ENCODE assay signal across 11 mouse cellular contexts in genomic region chr16:50689525-50689924, GRCm38 (mm10).
A peak's percentile ranks its signal among the peaks of the same experiment; 100 is the strongest.
DNase-seq lines count a peak whose midpoint lies in the region; ATAC-seq lines count a peak whose summit lies in the region.
"Had no signal": no experiment of that assay in that cellular context is flagged by ENCODE, and none has a peak within 500 bp of the region (broad histone marks: within the 10 kb centered on the region; RNA-seq: fewer than 3 reads in every experiment).

No protein-coding gene starts in this region.

- no peak overlapping the region for H3K27ac ChIP-seq in heart, embryonic 12.5 days (ENCODE audit: poor library complexity, severe bottlenecking)
- no peak overlapping the region for H3K27ac ChIP-seq in lung, embryonic 15.5 days
- no peak overlapping the region for H3K27ac ChIP-seq in brown adipose tissue, adult 24 weeks (replicated peaks; ENCODE audit: low read depth, low read length)

- WGBS in heart, embryonic 12.5 days = 48% methylated on average over 10 of the region's 10 CpGs
- 46% methylated on average over 10 of the region's 10 CpGs for WGBS in lung, embryonic 15.5 days

- H3K27me3 ChIP-seq in heart, embryonic 12.5 days (replicated peaks) = no peaks in the 10 kb centered on the region
- H3K27me3 ChIP-seq in lung, embryonic 15.5 days = no peaks in the 10 kb centered on the region

- H3K4me3 ChIP-seq in heart, embryonic 12.5 days = peak overlapping the region; percentile 42
- H3K4me3 ChIP-seq in lung, embryonic 15.5 days = peak overlapping the region; percentile 33
- H3K4me3 ChIP-seq in brown adipose tissue, adult 24 weeks (ENCODE audit: insufficient read depth, low read depth, low read length) = peak overlapping the region; percentile 49

- peak overlapping the region; percentile 57 for H3K4me2 ChIP-seq in heart, embryonic 12.5 days
- peak overlapping the region; percentile 47 for H3K4me2 ChIP-seq in lung, embryonic 15.5 days

- no peak for DNase-seq in heart, postnatal 36 days
- no peak for DNase-seq in lung, postnatal 36 days
- DNase-seq in cerebellum, adult 11-12 months = no peak
- DNase-seq in ovary, adult 18-20 months (ENCODE audit: low spot score) = no peak
- DNase-seq: adrenal gland, postnatal 10 days; cerebellum, postnatal 36 days; kidney, adult 8-10 months had no signal

- intact Hi-C loops in heart, postnatal 36 days (cut with DNase I) = loop anchor here (2.0 kb wide), 1 partner anchor 159 kb away; no protein-coding TSS in a partner anchor

- no peak for ATAC-seq in heart, embryonic 12.5 days (ENCODE audit: insufficient number of reproducible peaks, low FRiP score)
- ATAC-seq in lung, embryonic 15.5 days (ENCODE audit: borderline replicate concordance, extremely low read depth, low FRiP score, low TSS enrichment) = no peak
- ATAC-seq in megakaryocyte-erythroid progenitor cell, adult 5-6 weeks (replicated peaks; ENCODE audit: low FRiP score, low TSS enrichment, poor library complexity, severe bottlenecking) = 0 out of 2 replicates have a peak, but pooled peaks have one; percentile 27

- no peaks in the 10 kb centered on the region for H3K36me3 ChIP-seq in heart, embryonic 12.5 days
- H3K36me3 ChIP-seq in lung, embryonic 15.5 days = no peaks in the 10 kb centered on the region

- H3K9me3 ChIP-seq in heart, embryonic 12.5 days (replicated peaks) = no peaks in the 10 kb centered on the region
- no peaks in the 10 kb centered on the region for H3K9me3 ChIP-seq in lung, embryonic 15.5 days

- no peaks in the 10 kb centered on the region for H3K4me1 ChIP-seq in heart, embryonic 12.5 days (replicated peaks)
- H3K4me1 ChIP-seq in lung, embryonic 15.5 days = no peaks in the 10 kb centered on the region
- H3K4me1 ChIP-seq in brown adipose tissue, adult 24 weeks (ENCODE audit: control insufficient read depth, insufficient read depth, insufficient read length, low read length) = no peaks in the 10 kb centered on the region

- H3K9ac ChIP-seq in heart, embryonic 12.5 days = no peak overlapping the region
- no peak overlapping the region for H3K9ac ChIP-seq in lung, embryonic 15.5 days
